Mouse (Mus musculus) G1E (cell line): ENCODE data around the gene Pdzd7.

Source experiments
- CTCF ChIP-seq: IDR thresholded peaks from 2 replicates; pipeline ENCODE4 v1.5.1; 2012; ENCODE audit warnings: low read depth, low read length, inconsistent platforms, mixed read lengths
- GATA1 ChIP-seq: IDR thresholded peaks from 2 replicates; pipeline ENCODE4 v1.6.1; 2012; ENCODE audit warnings: borderline replicate concordance, low read length, inconsistent platforms, mixed read lengths
- TAL1 ChIP-seq: conservative IDR thresholded peaks from 2 replicates; pipeline ENCODE4 v1.6.1; 2012; ENCODE audit warnings: low read depth, low read length, inconsistent platforms, mixed read lengths

DNA sequence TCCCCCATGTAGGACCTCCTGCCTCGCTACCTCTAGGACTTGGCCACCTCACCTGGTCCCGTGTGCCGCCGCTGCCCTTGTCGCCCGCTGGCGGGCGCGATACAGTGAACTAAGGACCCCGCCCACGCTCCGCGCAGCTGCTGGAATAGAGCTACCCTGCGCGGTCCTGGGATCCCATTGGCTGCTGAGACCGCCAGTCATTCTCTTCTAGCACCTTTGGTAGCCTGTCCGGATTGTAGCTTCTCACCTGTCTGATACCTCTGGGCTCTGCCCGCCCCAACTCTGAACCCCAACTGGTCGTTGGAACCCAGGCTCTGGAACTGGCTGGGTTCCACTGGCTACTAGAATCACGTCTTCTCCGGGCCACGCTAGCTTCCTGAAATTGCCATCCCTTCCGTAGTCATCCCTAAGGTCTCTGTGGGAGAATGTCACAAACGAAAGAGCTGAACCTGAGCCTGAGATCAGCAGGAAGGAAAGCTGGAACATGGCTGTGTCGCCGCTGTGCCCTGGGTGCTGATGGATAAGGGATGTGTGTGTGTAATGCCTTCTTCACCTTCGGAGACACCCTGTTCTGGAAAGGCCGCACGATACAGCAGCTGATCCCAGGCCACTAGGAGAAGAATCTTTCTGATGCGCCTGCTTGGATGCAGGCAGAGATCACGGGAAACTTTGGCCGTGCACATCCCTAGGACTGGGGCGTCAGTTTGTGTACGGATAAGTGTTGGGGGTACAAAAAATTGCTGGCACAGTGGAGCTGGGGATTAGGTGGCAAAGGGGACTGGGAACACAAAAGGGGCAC is 1.2 kb upstream of the Pdzd7 start:
- TF ChIP-seq TAL1 (no peak), CTCF (no peak), GATA1 (no peak)
